Mouse (Mus musculus): ENCODE results near the gene Lzic. TPM values are rescaled to one million over a fixed set of nuclear protein-coding genes. Genes with fewer than 3 reads are reported as not detected.
A peak's percentile ranks its signal among the peaks of the same experiment; 100 is the strongest.

Lzic gene
- total and polyA plus RNA-seq, 3 experiments: 20.2 to 66.9 (median 62.1) TPM

DNA sequence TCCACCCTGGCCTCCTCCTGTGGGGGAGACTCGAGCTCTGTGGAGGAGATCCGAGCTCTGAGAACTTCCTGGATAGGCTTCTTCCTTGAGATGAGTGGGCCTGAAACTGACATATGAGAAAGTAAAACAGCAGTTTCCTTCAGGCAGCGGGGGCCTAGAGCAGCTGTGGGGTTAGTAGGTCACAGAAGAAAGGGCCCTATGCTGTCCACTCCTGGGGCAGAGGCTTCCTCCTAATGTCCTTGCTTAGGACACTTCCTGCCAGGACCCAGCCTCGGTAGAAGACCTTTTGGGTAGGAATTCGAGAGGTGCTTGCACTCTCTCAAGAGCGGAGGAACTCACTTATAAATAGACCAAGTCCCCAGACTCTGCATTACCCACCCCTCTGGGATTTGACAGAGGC is 44.7 kb downstream of the Lzic start:
- no peaks in the 10 kb centered on the region for H3K36me3 ChIP-seq (ENCODE audit: control insufficient read depth, insufficient read depth, low read length)
- no peak overlapping the region for H3K9ac ChIP-seq (ENCODE audit: low read depth, low read length)
- no peak overlapping the region for H3K4me3 ChIP-seq
- no peaks in the 10 kb centered on the region for H3K27me3 ChIP-seq (ENCODE audit: control insufficient read depth, insufficient read depth, low read length)
- H3K27ac ChIP-seq: peak overlapping the region; percentile 71
- 41% methylated on average over 6 of the region's 6 CpGs for WGBS
- no peaks in the 10 kb centered on the region; the same call in 1 of the 2 replicates for H3K79me2 ChIP-seq (replicated peaks; ENCODE audit: control insufficient read depth, insufficient read depth, low read length)
- intact Hi-C loops (cut with DNase I): no loop called here
- DNase-seq: peak in 1 of 2 experiments; percentile 32
- H3K4me1 ChIP-seq (ENCODE audit: control insufficient read depth, insufficient read depth, low read length): peaks cover 28% of the 10 kb centered on the region
- no peak for TF ChIP-seq EP300 (IDR thresholded peaks at IDR 0.05; ENCODE audit: insufficient read depth, low read depth, low read length)
- TF ChIP-seq POLR2A (IDR thresholded peaks at IDR 0.05; ENCODE audit: insufficient read depth, low read depth, low read length): no peak
- TF ChIP-seq CTCF (IDR thresholded peaks at IDR 0.05): no peak

DNA sequence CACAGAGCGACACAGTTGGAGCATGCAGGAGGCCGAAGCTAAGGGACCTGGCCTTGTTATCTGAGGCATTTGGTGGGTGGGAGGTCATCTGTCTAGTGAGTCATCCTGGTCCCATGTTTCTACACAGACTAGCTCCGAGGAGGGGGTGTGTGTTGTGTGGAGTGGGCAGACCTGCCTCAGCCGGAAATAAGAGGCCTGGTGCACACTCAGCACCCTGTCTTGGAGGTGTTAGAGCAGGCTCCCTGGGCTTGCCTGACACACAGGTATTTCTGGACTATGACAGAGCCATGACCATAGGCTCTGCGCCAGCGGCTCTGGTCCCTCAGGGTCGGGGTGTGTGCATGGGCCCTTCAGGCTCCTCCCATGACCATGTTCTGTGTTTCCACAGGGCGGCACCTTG is 54.4 kb downstream of the Lzic start:
- H3K4me1 ChIP-seq (ENCODE audit: control insufficient read depth, insufficient read depth, low read length): peaks cover 6% of the 10 kb centered on the region
- H3K27me3 ChIP-seq (ENCODE audit: control insufficient read depth, insufficient read depth, low read length): no peaks in the 10 kb centered on the region
- H3K36me3 ChIP-seq (ENCODE audit: control insufficient read depth, insufficient read depth, low read length): no peaks in the 10 kb centered on the region
- peak; percentile 61 to 74 for DNase-seq
- no peak overlapping the region for H3K4me3 ChIP-seq
- no peaks in the 10 kb centered on the region; the same call in none of the 2 replicates for H3K79me2 ChIP-seq (replicated peaks; ENCODE audit: control insufficient read depth, insufficient read depth, low read length)
- no peak overlapping the region; the same call in 1 of the 2 replicates for H3K9ac ChIP-seq (ENCODE audit: low read depth, low read length)
- WGBS: 25% methylated on average over 8 of the region's 8 CpGs
- intact Hi-C loops (cut with DNase I): no loop called here
- peak overlapping the region; percentile 59 for H3K27ac ChIP-seq
- TF ChIP-seq EP300 (IDR thresholded peaks at IDR 0.05; ENCODE audit: insufficient read depth, low read depth, low read length) (0 out of 2 replicates have a peak, but pooled peaks have one; percentile 12), CTCF (IDR thresholded peaks at IDR 0.05) (no peak), POLR2A (IDR thresholded peaks at IDR 0.05; ENCODE audit: insufficient read depth, low read depth, low read length) (no peak)

DNA sequence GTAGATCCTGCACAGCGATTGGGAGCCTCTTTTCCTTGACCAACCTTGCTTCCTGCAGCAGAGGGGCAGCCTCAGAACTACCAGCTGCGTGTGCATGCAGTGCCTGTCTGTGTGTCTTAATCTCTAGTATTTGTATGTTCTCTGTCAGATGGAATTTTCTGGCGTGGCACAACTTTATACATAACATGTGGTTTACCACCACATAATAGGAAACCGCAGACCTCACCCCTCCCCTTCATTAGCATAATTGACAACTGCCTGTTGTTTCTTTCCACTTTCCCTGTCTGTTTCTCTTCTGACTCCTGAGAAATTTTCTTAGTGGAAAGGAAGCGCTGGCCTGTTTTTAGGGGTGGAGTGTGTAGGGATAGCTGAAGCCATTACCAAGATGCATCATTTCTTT is 56.9 kb downstream of the Lzic start:
- Histone ChIP-seq H3K4me3 (no peak overlapping the region), H3K79me2 (replicated peaks; ENCODE audit: control insufficient read depth, insufficient read depth, low read length) (no peaks in the 10 kb centered on the region; the same call in none of the 2 replicates), H3K36me3 (ENCODE audit: control insufficient read depth, insufficient read depth, low read length) (no peaks in the 10 kb centered on the region), H3K27me3 (ENCODE audit: control insufficient read depth, insufficient read depth, low read length) (no peaks in the 10 kb centered on the region), H3K4me1 (ENCODE audit: control insufficient read depth, insufficient read depth, low read length) (peaks cover 6% of the 10 kb centered on the region), H3K27ac (no peak overlapping the region), H3K9ac (ENCODE audit: low read depth, low read length) (no peak overlapping the region)
- WGBS: 55% methylated on average over 5 of the region's 5 CpGs
- TF ChIP-seq CTCF (IDR thresholded peaks at IDR 0.05) (no peak), EP300 (IDR thresholded peaks at IDR 0.05; ENCODE audit: insufficient read depth, low read depth, low read length) (no peak), POLR2A (IDR thresholded peaks at IDR 0.05; ENCODE audit: insufficient read depth, low read depth, low read length) (no peak)
- intact Hi-C loops (cut with DNase I): loop anchor here (2.0 to 5.0 kb wide), 4 partner anchors 39 to 397 kb away; partner anchors contain the start of gene Rbp7
- DNase-seq: no peak

DNA sequence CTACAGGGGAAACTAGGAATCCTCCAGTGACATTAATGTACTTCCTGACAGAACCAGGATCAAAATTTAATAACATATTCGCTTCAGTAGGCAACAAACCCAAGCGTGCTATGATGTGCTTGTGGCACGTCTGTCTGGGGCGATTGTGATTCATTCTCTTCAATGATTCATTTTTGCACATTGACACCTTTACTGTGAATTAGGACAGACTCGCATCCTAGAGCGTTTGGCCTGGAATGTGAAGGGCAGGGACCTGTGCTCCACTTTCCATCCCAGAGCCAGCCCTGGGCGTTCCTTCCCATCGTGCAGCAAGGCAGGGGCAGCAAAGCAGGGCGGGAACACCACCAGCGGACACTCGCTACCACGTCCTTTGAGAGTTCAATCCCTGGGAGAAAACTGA is 57.4 kb downstream of the Lzic start:
- no peak overlapping the region for H3K27ac ChIP-seq
- intact Hi-C loops (cut with DNase I): loop anchor here (2.0 to 5.0 kb wide), 4 partner anchors 40 to 398 kb away; partner anchors contain the start of gene Rbp7
- peaks cover 6% of the 10 kb centered on the region for H3K4me1 ChIP-seq (ENCODE audit: control insufficient read depth, insufficient read depth, low read length)
- no peaks in the 10 kb centered on the region for H3K27me3 ChIP-seq (ENCODE audit: control insufficient read depth, insufficient read depth, low read length)
- WGBS: 71% methylated on average over 12 of the region's 12 CpGs
- no peaks in the 10 kb centered on the region; the same call in none of the 2 replicates for H3K79me2 ChIP-seq (replicated peaks; ENCODE audit: control insufficient read depth, insufficient read depth, low read length)
- no peak for TF ChIP-seq CTCF (IDR thresholded peaks at IDR 0.05)
- no peak for TF ChIP-seq EP300 (IDR thresholded peaks at IDR 0.05; ENCODE audit: insufficient read depth, low read depth, low read length)
- TF ChIP-seq POLR2A (IDR thresholded peaks at IDR 0.05; ENCODE audit: insufficient read depth, low read depth, low read length): no peak
- no peak overlapping the region for H3K4me3 ChIP-seq
- no peaks in the 10 kb centered on the region for H3K36me3 ChIP-seq (ENCODE audit: control insufficient read depth, insufficient read depth, low read length)
- no peak for DNase-seq
- no peak overlapping the region for H3K9ac ChIP-seq (ENCODE audit: low read depth, low read length)

DNA sequence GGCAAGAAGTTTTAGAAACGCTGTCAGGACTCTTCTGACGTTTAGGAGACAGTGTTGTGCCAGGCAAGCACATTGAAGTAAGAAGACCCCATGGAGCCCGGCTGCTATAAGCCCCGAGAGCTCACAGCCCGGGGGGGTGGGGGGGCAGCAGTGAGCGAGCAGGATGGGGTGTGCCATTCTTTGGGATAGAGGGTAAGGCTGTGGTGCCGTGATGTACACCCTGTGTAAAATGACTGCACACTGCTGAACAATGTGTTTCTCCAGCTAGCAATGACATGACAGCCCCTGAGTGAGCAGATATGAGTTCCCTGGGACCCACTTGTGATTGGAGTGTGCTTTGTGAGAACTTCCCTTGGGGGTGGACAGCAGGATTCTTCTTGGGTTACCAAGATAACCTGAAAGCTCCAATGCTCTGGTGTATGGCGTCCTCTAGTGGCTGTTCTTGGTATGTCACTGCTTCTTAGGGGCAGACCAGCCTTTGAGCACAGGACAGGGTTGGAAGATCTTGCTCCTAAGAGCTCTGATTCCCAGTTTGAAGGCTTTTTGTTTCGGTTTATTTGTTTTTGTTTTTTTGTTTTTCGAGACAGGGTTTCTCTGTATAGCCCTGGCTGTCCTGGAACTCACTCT is 58.0 kb downstream of the Lzic start:
- 41% methylated on average over 10 of the region's 10 CpGs for WGBS

DNA sequence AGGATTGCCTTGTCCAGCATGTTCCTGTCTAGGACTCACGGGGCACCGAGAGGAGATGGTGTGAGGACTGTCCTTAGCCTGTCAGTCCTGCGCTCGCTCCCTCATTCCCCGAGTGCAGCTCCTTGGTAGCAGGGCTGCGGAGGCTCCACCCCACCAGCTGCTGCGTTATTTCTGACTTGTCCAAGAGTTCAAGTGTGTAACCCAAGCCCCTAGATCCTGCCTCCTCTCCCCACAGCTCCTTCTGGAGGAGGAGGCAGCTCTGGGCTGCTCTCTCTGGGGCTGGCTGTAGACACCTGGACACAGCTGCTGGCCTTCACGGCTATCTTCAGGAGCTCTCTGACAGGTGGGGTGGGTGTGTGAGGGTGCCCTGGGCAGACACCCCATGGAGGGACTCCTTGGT is 59.9 kb downstream of the Lzic start:
- intact Hi-C loops (cut with DNase I): loop anchor here (5.0 kb wide), 1 partner anchor 173 kb away; no protein-coding TSS in a partner anchor
- Histone ChIP-seq H3K27me3 (ENCODE audit: control insufficient read depth, insufficient read depth, low read length) (no peaks in the 10 kb centered on the region), H3K27ac (no peak overlapping the region), H3K4me1 (ENCODE audit: control insufficient read depth, insufficient read depth, low read length) (peaks cover 1% of the 10 kb centered on the region), H3K79me2 (replicated peaks; ENCODE audit: control insufficient read depth, insufficient read depth, low read length) (no peaks in the 10 kb centered on the region; the same call in 1 of the 2 replicates), H3K36me3 (ENCODE audit: control insufficient read depth, insufficient read depth, low read length) (no peaks in the 10 kb centered on the region), H3K4me3 (no peak overlapping the region), H3K9ac (ENCODE audit: low read depth, low read length) (no peak overlapping the region)
- WGBS: 82% methylated on average over 8 of the region's 8 CpGs
- TF ChIP-seq EP300 (IDR thresholded peaks at IDR 0.05; ENCODE audit: insufficient read depth, low read depth, low read length) (no peak), CTCF (IDR thresholded peaks at IDR 0.05) (no peak), POLR2A (IDR thresholded peaks at IDR 0.05; ENCODE audit: insufficient read depth, low read depth, low read length) (no peak)
- DNase-seq: no peak

More for the DNA sequence above, 58.0 kb downstream of the Lzic start:
- Histone ChIP-seq H3K36me3 (ENCODE audit: control insufficient read depth, insufficient read depth, low read length) (no peaks in the 10 kb centered on the region), H3K79me2 (replicated peaks; ENCODE audit: control insufficient read depth, insufficient read depth, low read length) (no peaks in the 10 kb centered on the region; the same call in none of the 2 replicates), H3K9ac (ENCODE audit: low read depth, low read length) (no peak overlapping the region), H3K4me1 (ENCODE audit: control insufficient read depth, insufficient read depth, low read length) (peaks cover 6% of the 10 kb centered on the region), H3K27ac (no peak overlapping the region), H3K4me3 (no peak overlapping the region), H3K27me3 (ENCODE audit: control insufficient read depth, insufficient read depth, low read length) (no peaks in the 10 kb centered on the region)
- intact Hi-C loops (cut with DNase I): loop anchor here (1.0 to 5.0 kb wide), 5 partner anchors 40 to 398 kb away; partner anchors contain the start of genes Lzic, Nmnat1 and Rbp7
- TF ChIP-seq EP300 (IDR thresholded peaks at IDR 0.05; ENCODE audit: insufficient read depth, low read depth, low read length) (peak; percentile 98), CTCF (IDR thresholded peaks at IDR 0.05) (peak; percentile 98), POLR2A (IDR thresholded peaks at IDR 0.05; ENCODE audit: insufficient read depth, low read depth, low read length) (no peak)
- DNase-seq: peak; percentile 76 to 83

Small RNA genes lying within 50 kb of the gene (microRNA-seq; reads per million reads assigned to microRNA genes)
- 0 to 3.1 reads per million in 2 experiments for gene Mir5616

Other genes with a start within 250 kb of the Lzic start
- 100 to 1,000 TPM; 154 to 186 TPM for gene Kif1b, start 177.5 kb upstream of the Lzic start, total RNA-seq (2021)
- 41.6 and 79.2 TPM in 2 replicates for gene Kif1b, start 177.5 kb upstream of the Lzic start, polyA plus RNA-seq (2012; rRNA removed)
- 10 to 100 TPM; 39.6 to 41.6 TPM for gene Ube4b, start 58.5 kb upstream of the Lzic start, total RNA-seq (2021)
- gene Ube4b, start 58.5 kb upstream of the Lzic start, polyA plus RNA-seq (2012; rRNA removed): 37.5 and 40.2 TPM in 2 replicates
- gene Rbp7, start 30.3 kb upstream of the Lzic start, total RNA-seq (2021): 10 to 100 TPM; 56.2 to 61.6 TPM
- 8.7 and 22.9 TPM in 2 replicates for gene Rbp7, start 30.3 kb upstream of the Lzic start, polyA plus RNA-seq (2012; rRNA removed)
- not detected for gene Tmem274, start 7.9 kb upstream of the Lzic start, total RNA-seq (2021)
- not detected in 2 replicates for gene Tmem274, start 7.9 kb upstream of the Lzic start, polyA plus RNA-seq (2012; rRNA removed)
- gene Nmnat1, start within 50 bp of the Lzic start, total RNA-seq (2021): 10 to 100 TPM; 29.4 to 36.1 TPM
- gene Nmnat1, start within 50 bp of the Lzic start, polyA plus RNA-seq (2012; rRNA removed): 20.6 and 26.2 TPM in 2 replicates
- 10 to 100 TPM; 25.0 to 27.3 TPM for gene Ctnnbip1, start 33.0 kb downstream of the Lzic start, total RNA-seq (2021)
- gene Ctnnbip1, start 33.0 kb downstream of the Lzic start, polyA plus RNA-seq (2012; rRNA removed): 25.5 and 26.0 TPM in 2 replicates
- 10 to 100 TPM; 86.7 to 88.3 TPM for gene Clstn1, start 101.2 kb downstream of the Lzic start, total RNA-seq (2021)
- 25.6 and 26.3 TPM in 2 replicates for gene Clstn1, start 101.2 kb downstream of the Lzic start, polyA plus RNA-seq (2012; rRNA removed)
- gene Pik3cd, start 217.3 kb downstream of the Lzic start, total RNA-seq (2021): 1 to 10 TPM; 3.4 to 4.2 TPM
- 3.6 and 4.7 TPM in 2 replicates for gene Pik3cd, start 217.3 kb downstream of the Lzic start, polyA plus RNA-seq (2012; rRNA removed)